Mouse (Mus musculus): ENCODE data around the gene Stambp. TPM values are rescaled to one million over a fixed set of nuclear protein-coding genes. Genes with fewer than 3 reads are reported as not detected.
A peak's percentile ranks its signal among the peaks of the same experiment; 100 is the strongest.

Gene Stambp
- total RNA-seq, 2 experiments from 2014 or later = 30.9 to 35.3 TPM

DNA sequence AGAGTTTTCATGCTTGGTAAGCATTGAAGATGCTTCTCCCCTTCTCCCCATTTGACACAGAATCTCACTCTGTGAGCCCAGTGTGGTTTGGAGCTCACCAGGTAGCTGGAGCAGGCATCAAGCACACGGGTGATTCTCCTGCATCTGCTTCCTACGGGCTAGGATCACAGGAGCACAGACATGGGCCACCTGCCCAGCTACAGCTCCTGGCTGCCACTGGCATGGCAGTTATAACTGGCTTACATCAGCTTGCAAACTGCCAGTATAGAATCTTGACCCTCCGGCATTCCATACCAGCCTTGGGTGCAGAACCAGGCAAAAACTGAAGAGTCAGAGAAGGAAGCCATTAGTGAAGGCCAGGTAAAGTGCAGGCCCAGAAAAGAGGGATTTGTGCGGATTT, 3.1 kb upstream of the Stambp start:
- intact Hi-C loops (cut with DNase I) = no loop called here

DNA sequence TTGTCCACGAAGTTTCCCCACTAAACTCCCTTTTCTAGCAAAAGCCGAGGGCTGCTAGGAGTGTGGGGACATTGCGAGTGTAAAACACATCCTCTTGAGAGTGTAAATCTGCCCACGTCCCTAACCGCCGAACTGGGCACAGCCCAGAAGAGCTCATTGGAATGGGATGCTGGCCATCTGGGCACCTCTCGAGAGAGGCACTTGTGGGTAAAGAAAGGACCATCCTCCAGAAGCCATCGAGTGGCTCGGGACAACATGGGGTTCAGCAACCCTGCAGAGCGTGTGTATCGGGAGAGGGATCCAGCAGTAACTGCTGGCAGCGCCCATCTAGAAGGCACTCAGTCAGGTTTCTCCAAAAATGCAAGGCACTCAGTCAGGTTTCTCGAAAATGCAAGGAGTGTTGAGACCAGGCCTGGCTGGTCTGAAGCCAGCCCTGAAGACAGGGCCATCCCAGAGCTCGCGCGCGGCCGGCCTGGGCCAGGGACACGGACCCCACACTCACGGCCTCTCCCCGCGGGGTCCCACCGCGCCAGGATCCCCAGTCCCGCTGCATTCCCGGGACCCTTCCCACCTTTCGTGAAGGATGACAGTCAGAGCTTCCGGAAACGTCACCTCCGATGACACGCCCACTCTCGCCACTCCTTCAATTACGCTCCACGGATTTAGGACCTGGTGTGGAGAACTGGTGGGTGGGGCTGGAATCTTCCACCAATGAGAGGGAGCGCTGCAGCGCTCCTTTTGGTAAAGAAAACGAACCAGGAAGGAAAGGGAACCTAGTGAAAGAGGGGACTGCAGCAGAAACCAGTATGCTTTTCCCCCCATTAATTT, 475 bp downstream of the Stambp start:
- intact Hi-C loops (cut with DNase I) = loop anchor here (2.0 to 5.0 kb wide), 2 partner anchors 65 to 215 kb away; partner anchors contain the start of gene Dguok

More for the DNA sequence above, 3.1 kb upstream of the Stambp start:
- DNase-seq (ENCODE audit: low spot score in 2 of 2) = no peak

DNA sequence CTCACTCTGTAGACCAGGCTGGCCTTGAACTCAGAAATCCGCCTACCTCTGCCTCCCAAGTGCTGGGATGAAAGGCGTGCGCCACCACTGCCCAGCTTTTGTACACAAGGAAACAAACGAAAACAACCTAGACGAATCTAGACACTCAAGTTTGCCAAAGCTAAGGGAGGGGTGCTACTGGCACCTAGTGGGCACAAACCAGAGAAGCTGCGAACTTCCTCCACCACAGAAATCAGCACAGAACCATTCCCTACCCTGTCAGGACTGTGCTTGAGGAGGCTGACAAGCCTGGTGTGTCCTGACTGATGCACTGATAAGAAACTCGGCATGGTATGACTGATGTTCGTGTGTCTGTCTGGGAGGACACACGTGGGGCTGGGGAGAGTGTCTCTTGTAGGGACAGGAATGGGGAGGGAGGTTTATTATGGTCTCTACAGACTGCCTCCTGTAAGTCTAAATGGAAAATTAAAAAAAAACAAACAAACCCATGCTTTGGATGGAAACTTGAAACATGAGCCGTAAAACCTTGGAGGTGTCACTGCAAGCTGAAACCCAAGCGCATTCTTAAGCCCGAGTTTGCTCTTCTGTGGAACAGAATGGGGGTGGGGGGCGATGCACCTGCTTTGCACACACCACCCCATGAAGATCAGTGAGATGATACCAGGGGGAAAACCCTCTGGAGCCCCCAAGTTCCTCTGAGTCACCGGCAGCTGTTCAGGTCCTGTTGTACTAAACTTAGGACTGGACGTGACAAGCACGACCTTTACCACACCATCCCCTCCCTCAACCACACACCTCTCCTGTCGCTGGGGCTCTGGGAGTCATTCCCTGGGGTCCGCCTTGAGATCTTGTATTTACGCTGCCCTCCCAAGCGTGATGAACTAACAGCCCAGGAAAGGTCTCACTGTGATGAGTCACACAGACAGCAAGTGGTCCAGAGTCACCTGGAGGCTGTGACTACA, 3.3 kb downstream of the Stambp start:
- no peak for DNase-seq (ENCODE audit: low spot score in 2 of 2)
- intact Hi-C loops (cut with DNase I) = no loop called here

More for the DNA sequence above, 475 bp downstream of the Stambp start:
- DNase-seq (ENCODE audit: low spot score in 2 of 2) = peak; percentile 90

DNA sequence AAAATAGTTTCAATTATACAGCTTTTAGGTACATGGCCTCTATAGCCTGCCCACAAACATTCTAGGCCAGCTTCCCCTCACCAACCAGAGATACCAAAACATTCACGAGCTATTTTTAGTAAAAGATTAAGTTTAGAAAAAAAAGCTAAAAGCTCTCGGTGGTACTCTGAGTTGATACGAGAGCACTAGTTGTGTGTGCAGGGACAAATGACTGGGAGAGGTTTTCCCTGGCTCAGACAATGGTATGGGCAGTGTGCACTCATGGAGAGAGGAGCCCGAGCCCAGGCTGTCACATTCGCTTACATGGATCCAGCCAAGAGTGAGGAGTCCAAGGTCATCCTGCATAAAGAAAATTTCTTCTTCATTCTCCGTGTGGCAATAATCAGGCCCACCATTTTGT, 16.6 kb downstream of the Stambp start:
- intact Hi-C loops (cut with DNase I) = no loop called here
- DNase-seq (ENCODE audit: low spot score in 2 of 2) = no peak

DNA sequence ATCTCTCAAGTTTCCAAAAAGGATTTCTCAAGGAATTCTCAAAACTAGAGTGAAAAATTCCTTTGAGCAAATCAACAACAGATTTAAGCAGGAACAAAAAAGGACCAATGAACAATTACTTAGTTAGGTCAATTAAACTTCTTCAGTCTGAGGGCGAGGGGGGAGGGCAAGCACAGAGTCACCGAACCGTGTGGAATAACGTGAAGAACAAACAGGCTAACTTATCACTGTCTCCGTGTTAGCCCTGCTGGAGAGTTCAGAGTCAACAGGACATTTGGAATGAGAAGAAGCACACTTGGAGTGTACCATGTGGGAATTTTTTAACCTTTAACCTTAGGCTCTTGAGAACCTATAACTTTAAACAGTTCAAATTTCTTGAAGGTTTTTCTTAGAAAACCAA, 24.2 kb downstream of the Stambp start:
- intact Hi-C loops (cut with DNase I) = no loop called here

DNA sequence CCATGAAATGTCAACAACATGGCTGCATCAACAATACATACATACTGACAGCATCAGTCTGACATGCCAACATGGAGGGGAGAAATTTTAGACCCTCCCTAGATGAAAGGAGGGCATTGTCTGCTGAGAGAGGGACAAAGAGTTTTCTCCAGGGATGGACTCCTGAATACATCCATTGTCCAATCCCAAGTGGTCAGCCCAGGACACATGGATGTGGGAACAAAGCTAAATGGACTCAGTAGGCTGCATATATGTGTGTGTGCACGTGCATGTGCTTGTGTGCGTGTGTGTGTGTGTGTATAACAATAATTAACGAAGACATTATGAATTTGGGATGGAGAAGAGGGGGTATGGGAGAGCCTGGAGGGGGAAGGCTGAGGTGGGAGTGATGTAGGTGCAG, 26.8 kb downstream of the Stambp start:
- intact Hi-C loops (cut with DNase I) = no loop called here

More for the DNA sequence above, 24.2 kb downstream of the Stambp start:
- no peak for DNase-seq (ENCODE audit: low spot score in 2 of 2)

DNA sequence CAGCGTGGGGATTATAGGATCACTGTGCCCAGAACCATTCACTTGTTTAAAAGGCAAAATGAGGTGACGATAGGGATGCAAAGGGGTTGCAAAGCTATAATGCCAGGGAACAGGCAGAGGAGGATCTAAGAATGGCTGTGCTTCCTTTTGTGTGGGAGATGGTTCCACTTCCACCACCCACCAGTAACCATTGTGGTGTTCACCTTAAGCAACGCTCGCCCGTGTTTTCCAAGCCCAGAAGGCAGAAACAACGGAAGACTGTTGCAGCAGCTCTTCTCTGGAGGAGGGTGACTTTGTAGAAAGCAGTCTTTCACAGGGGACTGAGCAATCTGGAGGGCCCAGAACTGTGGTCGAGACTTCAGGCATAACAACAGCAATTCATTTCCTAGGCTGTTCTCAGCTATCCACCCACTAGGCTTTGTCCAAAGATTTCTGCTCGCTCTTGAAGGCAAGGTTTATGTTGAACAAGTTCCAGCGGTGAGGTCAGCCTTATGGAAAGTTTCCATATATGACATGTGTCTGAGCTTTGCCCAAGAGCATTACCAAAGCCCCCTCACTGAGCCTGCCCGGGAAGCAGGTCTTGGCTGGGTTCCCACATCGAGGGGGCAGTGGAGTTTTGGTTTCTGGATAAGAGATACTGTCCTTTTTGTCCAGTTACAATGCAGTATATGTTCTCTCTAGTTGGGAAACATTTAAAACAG, 30.6 kb downstream of the Stambp start:
- intact Hi-C loops (cut with DNase I) = loop anchor here (1.0 to 5.0 kb wide), 2 partner anchors 35 to 102 kb away; partner anchors contain the start of gene Dguok

More for the DNA sequence above, 26.8 kb downstream of the Stambp start:
- no peak for DNase-seq (ENCODE audit: low spot score in 2 of 2)

GRCm38 (mm10) chr6:83540017-83540416, 32.5 kb downstream of the Stambp start:
- peak; percentile 18 to 32 for DNase-seq (ENCODE audit: low spot score in 2 of 2)
- intact Hi-C loops (cut with DNase I) = loop anchor here (5.0 kb wide), 1 partner anchor 33 kb away; the partner anchor contains the start of gene Dguok

More for the DNA sequence above, 30.6 kb downstream of the Stambp start:
- peak; percentile 41 to 67 for DNase-seq (ENCODE audit: low spot score in 2 of 2)

DNA sequence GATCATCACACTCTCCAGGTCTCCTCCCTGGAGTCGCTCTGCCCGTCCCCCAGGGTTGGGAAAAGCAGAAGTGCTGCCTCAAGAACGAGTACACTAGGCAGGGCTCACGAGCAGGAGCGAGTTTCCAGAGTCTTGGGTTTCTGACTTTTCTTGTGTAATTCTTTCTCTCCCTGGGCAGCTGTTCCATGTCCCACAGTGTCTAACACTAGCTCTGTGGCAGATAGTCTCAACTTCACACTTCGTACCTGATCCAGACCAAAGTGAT, 35.8 kb downstream of the Stambp start:
- DNase-seq (ENCODE audit: low spot score in 2 of 2) = no peak
- intact Hi-C loops (cut with DNase I) = no loop called here

GRCm38 (mm10) chr6:83536028-83536794, 36.3 kb downstream of the Stambp start, which contains the start of gene Actg2:
TSS of gene Actg2 (minus strand) at chr6:83536265.
- DNase-seq (ENCODE audit: low spot score in 2 of 2) = no peak
- intact Hi-C loops (cut with DNase I) = no loop called here

GRCm38 (mm10) chr6:83532608-83533007, 39.9 kb downstream of the Stambp start:
- intact Hi-C loops (cut with DNase I) = no loop called here
- DNase-seq (ENCODE audit: low spot score in 2 of 2) = no peak

- DNase-seq (ENCODE audit: low spot score in 2 of 2) = no peak
- intact Hi-C loops (cut with DNase I) = no loop called here
Observed at GRCm38 (mm10) chr6:83523194-83523593, 49.3 kb downstream of the Stambp start.

DNA sequence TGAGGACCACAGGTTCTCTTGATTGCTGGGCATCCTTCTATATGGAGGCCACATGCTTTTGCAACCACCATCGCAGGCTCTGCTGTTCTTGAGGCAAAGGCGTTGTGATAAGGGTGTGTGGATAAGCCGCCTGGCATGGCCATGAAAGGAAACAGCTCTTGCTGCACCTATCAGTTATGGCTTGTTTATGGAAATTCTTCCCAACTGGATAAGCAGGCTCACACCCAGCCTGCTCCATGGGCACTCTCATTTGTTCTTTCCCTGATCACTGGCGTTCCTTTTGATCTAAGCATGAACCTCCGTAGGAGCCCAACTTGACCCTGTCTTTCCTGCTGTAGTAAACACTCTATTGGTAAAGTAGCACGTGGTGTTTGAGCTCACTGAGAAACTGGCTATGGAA, 50.7 kb downstream of the Stambp start:
- DNase-seq (ENCODE audit: low spot score in 2 of 2) = no peak
- intact Hi-C loops (cut with DNase I) = no loop called here

DNA sequence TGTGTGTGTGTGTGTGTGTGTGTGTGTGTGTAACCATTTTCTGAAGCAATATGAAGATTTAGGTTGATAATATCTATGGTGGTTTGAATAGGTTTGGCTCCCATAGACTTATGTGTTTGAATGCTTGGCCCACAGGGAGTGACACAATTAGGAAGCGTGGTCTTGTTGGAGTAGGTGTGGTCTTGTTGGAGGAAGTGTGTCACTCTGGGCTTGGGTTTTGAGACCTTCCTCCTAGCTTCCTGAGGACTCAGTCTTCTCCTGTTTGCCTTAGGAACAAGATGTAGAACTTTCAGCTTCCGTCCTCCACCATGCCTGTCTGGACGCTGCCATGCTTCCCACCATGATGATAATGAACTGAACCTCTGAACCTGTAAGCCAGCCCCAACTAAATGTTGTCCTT, 53.9 kb downstream of the Stambp start:
- intact Hi-C loops (cut with DNase I) = no loop called here
- no peak for DNase-seq (ENCODE audit: low spot score in 2 of 2)

- no peak for DNase-seq (ENCODE audit: low spot score in 2 of 2)
- intact Hi-C loops (cut with DNase I) = no loop called here
Observed at GRCm38 (mm10) chr6:83515172-83515571, 57.4 kb downstream of the Stambp start.

- intact Hi-C loops (cut with DNase I) = loop anchor here (1.0 kb wide), 1 partner anchor 156 kb away; no protein-coding TSS in a partner anchor
Observed at GRCm38 (mm10) chr6:83512495-83512894, 60.0 kb downstream of the Stambp start.

DNA sequence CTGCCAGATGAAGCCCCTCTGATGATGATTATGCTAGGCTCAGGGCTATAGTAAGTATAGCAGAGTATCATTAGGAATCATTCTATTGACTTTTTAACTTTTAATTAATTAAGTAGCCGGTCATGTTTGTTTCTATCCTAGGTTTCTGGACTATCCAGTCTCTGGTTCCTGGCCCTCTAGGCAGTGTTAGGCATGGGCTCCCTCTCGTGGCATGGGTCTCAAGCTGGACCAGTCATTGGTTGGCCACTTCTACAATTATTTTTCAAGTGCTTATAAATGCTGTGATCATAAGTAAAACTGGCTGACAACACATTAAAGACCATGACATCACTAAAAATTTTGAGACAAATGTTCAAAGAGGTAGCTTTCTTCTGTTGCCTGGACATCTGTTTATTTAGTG, 62.3 kb downstream of the Stambp start:
- intact Hi-C loops (cut with DNase I) = no loop called here

More at GRCm38 (mm10) chr6:83512495-83512894, 60.0 kb downstream of the Stambp start:
- no peak for DNase-seq (ENCODE audit: low spot score in 2 of 2)

DNA sequence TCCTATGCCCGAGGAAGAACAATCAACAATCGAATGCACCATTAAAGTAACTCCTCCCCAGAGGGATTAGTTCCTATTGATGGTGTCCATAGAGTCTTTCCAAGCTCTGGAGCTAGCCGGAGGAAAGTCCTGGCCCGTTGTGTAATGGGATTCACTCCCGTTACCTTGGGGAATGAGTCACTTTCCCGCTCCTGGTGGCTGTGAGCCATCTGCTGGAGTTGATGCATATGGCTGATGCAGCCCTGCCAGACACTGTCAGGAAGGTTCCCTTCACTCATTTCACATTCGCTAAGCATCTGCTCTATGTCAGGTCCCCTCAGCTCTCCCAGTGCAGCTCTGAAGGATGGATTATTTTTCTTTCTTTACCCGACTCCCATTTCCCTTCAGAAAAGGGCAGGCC, 63.1 kb downstream of the Stambp start:
- peak; percentile 63 to 75 for DNase-seq (ENCODE audit: low spot score in 2 of 2)
- intact Hi-C loops (cut with DNase I) = loop anchor here (5.0 kb wide), 3 partner anchors 33 to 63 kb away; partner anchors contain the start of genes Stambp and Tet3

More for the DNA sequence above, 62.3 kb downstream of the Stambp start:
- DNase-seq (ENCODE audit: low spot score in 2 of 2) = no peak

GRCm38 (mm10) chr6:83507168-83507546, 65.4 kb downstream of the Stambp start:
- intact Hi-C loops (cut with DNase I) = loop anchor here (5.0 kb wide), 3 partner anchors 35 to 65 kb away; partner anchors contain the start of genes Stambp and Tet3
- no peak for DNase-seq (ENCODE audit: low spot score in 2 of 2)

Data from left cerebral cortex, postnatal 36 days (tissue).